Mouse (Mus musculus) erythroblast, embryonic 14.5 days (primary cell): Measurements from ENCODE around the gene Kif26b.

Experiments used
- GATA1 ChIP-seq: IDR thresholded peaks from 2 replicates; pipeline ENCODE4 v1.6.1; 2012; ENCODE audit warnings: low read length, inconsistent platforms, mixed read lengths
- TAL1 ChIP-seq: IDR thresholded peaks from 3 replicates; pipeline ENCODE4 v1.6.1; 2012; ENCODE audit warnings: low read length, inconsistent platforms, mixed read lengths

GRCm38 (mm10) chr1:178673051-178673450 lies 144.1 kb downstream of the Kif26b start:
- TF ChIP-seq GATA1 (no peak), TAL1 (no peak)
